Mouse (Mus musculus): ENCODE measurements around the gene Rab22a.
"Not testable (repeated sequence)": the region's sequence is repeated elsewhere in the genome, so short reads cannot be mapped to it uniquely, and the experiment has no call there.

Rab22a gene

DNA sequence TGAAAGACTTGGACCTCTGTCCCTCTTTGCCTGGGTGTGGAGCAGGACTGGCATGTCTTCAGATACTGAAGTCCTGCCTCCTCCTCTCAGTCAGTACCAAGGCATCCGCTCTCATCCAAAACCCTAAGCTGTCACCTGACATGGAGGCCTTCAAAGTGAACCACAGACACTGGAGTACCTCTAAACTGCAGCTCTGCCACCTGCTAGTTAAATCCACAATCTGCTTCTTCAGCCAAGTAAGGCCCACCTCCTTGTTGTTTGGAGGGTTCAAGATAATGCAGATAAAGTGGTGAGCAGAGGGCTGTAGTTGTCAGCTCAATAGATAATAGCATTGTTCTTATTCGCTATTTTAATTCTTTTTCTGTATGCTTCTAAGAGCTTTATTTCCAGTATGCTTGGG, 5.7 kb downstream of the Rab22a start:
- intact Hi-C loops (cut with DNase I), result no loop called here

DNA sequence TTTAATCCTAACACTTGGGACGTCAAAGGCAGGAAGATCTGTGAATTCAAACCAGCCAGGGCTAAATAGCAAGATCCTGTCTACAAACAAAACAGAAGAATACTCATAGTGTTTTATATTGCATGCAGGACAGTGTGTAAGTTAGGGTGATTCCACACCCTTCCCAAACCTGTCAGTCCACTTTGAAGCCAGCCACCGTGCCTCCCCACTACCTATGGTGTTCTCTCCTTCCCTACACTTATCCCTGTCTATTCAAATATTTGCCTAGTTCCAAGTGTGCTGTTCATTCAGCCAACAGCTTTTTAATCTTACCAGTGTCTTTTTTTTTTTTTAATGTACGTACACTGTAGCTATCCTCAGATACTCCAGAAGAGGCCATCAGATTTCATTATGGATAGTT, 7.3 kb downstream of the Rab22a start:
- intact Hi-C loops (cut with DNase I), result no loop called here

DNA sequence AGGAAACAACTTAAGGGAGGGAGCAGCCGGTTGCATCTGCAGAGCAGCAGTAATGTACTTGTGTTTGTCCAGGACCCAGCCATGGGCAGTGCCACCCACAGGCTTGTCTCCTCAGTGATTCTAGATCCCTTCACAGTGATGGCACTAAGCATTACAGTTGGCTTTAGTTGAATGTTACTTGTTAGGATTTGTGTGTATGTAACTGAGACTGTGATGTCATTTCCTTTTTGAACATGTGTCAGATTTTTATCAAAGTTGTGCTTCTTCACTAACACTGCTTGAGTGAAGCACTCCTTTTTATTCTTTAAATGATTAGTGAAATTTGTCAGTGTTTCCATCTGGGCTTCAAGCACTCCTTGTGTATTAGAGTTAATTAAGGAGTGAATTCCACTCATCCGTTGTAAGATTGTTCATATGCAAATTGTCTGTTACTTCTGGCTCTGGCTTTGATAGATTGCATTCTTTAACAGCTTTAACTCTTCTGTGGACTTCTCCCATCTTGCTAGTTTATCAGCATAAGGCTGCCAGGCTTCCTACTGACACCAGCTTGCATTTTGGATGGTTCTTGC, 12.9 kb downstream of the Rab22a start:
- intact Hi-C loops (cut with DNase I), result no loop called here

DNA sequence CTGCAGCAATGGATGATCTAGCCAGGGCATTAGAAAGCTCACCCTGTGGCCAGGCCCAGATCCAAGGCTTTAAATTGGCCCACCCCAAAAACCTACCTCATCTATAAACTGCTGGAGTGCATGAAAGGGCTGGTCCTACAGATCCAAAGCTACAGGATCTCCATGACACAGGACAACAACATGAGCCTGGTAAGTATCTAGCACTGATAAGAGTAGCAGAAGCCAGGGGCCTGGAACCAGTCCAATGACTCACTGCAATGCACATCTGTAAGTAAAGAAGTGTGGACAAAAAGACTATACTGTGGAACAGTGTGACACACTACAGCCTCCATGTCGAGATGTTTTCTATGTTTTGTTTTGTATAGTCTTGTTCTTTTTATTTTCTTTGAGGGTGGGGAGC, 13.9 kb downstream of the Rab22a start:
- intact Hi-C loops (cut with DNase I), result no loop called here

GRCm38 (mm10) chr2:173678593-173678992, 19.0 kb downstream of the Rab22a start:
- intact Hi-C loops (cut with DNase I), result no loop called here

DNA sequence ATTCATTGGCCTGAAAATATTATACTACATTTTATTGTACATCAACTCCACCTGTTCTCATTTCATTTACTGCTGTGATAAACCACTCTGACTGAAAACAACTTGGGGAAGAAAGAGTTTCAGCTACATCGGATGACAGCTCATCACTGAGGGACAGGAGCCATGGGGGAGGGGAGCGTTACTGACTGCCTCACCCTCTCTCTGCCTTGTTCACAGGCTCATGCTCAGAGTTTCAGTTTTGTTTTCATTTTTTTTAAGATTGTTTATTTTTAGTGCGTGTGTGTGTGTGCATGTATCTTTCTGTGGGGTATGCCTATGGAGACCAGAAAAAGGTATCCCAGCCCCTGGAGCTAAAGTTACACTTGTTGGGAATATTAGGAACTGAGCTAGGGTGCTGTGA, 19.7 kb downstream of the Rab22a start:
- intact Hi-C loops (cut with DNase I), result no loop called here

DNA sequence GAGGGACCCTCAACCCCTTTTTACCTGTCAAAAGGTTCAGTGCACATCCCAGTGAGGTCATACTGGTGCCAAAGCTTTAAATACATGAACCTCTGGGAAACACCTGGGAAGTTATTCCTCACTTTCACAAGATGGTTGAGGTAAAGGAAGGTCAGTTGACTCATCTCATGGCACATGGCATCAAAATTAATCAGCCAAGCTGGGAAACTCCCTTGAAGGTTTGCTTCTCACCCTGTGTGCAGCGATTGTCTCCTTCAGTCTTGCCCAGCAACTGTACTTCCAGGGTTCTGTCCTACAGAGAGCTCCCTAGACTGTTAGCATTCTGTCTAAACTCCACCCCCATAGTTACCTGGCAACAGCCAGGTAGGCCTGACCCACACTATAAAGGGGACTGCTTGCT, 20.6 kb downstream of the Rab22a start:
- intact Hi-C loops (cut with DNase I), result no loop called here

DNA sequence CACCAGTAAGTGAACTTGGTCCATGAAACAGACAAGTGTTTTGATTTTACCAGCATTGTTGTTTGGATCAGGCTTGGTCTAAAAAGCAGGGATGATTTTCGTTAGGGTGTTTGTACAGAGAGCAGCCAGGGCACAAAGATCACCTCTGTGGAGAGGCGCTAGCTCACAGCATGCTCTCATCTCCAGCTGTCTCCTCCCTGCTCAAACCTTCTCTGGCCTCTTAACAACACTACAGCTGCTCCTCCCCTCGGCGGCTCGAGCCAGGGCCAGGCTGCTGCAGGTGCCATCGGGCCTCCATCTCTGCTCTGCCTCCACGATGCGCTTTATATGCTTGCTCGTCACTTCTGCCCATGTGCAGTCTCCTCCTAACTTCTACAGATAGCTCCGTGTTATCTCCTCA, 23.2 kb downstream of the Rab22a start:
- intact Hi-C loops (cut with DNase I), result no loop called here

GRCm38 (mm10) chr2:173685781-173686361, 26.3 kb downstream of the Rab22a start:
- intact Hi-C loops (cut with DNase I), result no loop called here

DNA sequence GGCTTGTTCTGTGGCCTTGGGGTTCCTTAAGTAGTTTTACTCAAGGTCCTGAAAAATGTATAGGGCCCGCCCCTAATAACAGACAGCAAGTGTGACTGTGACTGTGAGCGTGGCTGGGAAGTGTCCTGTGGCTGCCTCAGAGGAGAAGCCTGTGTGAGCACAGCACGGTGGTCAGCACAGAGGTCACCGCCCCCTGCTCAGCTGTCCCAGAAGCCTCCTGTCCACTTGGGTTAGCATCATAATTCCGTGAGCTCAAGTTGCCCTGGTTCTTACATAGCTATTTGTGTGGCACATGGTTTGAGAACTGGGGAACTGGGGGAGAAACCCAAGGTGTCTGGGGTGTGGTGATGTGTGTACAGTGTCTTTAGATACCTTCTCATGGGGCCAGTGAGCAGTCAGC, 27.8 kb downstream of the Rab22a start:
- intact Hi-C loops (cut with DNase I), result no loop called here

- intact Hi-C loops (cut with DNase I), result no loop called here
Observed at GRCm38 (mm10) chr2:173689835-173690234, 30.3 kb downstream of the Rab22a start.

GRCm38 (mm10) chr2:173691748-173692147, 32.2 kb downstream of the Rab22a start:
- intact Hi-C loops (cut with DNase I), result no loop called here

DNA sequence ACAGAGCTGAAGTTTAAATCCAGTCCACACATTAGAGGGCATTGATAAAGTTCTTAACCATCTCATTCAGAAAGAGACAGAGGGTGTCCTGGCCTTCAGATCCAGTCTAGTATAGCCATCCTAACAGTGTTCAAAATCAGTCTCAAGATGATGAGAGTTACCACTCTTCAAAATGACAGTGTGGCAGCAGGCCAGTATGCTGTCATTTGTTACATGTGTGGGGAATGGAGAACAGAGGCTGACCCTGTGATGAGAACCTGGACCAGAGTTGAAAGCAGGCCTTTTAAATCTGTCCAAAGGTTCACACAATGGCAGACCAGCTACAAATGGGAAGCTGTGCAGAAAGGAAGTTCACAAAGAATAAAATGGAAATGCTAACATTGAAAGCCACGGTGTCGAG, 33.1 kb downstream of the Rab22a start:
- intact Hi-C loops (cut with DNase I), result no loop called here

GRCm38 (mm10) chr2:173698850-173699249, 39.3 kb downstream of the Rab22a start:
- intact Hi-C loops (cut with DNase I), result no loop called here

DNA sequence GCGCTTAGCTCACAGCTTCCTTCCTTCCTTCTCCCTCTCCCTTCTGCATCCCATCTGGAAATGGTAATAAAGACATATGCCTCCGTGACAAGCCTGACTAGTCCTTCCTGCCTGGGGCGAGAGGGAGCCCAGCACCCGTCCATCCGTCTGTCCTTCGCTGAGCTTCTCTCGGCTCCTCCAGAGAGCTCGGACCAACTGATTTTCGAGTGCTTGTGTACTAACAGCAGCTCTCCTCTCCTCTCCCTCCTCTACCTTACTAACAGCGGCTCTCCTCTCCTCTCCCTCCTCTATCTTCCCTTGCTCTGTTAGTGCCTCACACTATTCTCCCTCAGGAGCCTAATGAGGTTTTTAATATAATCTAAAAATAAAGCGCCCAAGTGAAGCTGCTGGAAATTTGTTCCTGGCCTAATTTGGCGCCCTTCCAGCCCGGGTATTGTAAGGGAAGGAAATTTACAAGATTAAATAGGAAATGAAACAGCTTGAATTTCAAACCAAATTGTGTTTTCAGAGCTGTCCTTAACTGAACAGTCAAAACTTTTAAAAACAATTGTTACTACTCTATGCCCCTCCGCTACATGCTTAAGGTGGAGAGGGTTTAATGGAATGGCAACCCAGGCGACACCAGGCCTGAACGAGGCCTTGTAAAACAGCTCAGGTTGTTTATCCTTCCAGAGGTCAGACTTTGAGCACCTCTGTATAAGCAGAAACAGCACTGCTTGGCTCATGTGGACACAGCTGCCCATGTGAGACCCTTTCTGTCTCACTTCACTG, 42.7 kb downstream of the Rab22a start:
- intact Hi-C loops (cut with DNase I), result no loop called here

- intact Hi-C loops (cut with DNase I), result no loop called here
Observed at GRCm38 (mm10) chr2:173702867-173703237, 43.3 kb downstream of the Rab22a start.

- intact Hi-C loops (cut with DNase I), result no loop called here
Observed at GRCm38 (mm10) chr2:173705827-173706551, 46.4 kb downstream of the Rab22a start.

DNA sequence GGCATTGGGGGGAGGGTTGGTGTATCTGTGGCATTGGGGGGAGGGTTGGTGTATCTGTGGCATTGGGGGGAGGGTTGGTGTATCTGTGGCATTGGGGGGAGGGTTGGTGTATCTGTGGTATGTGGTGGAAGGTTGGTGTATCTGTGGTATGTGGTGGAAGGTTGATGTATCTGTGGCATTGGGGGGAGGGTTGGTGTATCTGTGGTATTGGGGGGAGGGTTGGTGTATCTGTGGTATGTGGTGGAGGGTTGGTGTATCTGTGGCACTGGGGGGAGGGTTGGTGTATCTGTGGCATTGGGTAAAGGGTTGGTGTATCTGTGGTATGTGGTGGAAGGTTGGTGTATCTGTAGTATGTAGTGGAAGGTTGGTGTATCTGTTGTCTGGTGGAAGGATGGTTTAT, 48.1 kb downstream of the Rab22a start:
- intact Hi-C loops (cut with DNase I), result not testable (repeated sequence)

GRCm38 (mm10) chr2:173710193-173710592, 50.6 kb downstream of the Rab22a start:
- intact Hi-C loops (cut with DNase I), result no loop called here

DNA sequence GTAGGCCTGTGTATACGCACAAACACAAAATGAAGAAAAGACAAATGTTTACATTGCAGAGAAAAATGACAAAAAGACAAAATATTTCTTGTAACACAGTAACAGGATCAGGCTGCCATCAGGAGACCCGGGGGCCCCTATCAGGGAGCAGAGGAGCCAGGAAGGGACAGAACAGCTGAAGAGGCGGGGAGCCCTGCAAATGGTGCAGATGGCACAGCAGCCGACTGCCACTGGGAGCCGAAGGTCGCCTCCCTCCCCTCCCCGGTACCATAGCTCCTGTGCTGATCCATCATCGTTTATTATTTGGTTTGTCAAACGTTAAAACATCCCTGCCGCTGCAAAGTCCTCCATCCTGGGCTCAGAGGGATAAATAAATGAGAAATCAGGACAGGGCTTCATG, 53.1 kb downstream of the Rab22a start:
- intact Hi-C loops (cut with DNase I), result no loop called here

DNA sequence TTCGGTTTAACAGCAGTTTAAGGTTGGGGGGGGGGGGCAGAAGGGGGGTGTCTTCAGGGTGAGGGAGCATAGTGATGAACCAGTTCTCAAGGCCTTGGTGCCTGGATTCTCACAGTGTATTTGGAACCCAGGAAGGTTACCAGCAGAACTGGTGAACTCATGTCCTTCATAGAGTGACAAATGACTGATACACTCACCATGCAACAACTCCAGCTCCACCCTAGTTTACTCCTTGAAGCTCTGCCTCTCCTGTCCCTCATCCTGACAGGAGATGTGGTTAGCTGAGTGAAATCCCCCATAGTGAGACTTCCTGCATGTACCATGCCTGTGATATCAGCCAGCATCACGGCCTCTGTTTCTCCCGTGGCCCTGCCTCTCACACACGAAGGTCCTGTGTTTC, 53.7 kb downstream of the Rab22a start:
- intact Hi-C loops (cut with DNase I), result no loop called here

- intact Hi-C loops (cut with DNase I), result no loop called here
Observed at GRCm38 (mm10) chr2:173714620-173715218, 55.2 kb downstream of the Rab22a start.
